Mouse (Mus musculus): ENCODE data around the gene Ssbp4. TPM values are rescaled to one million over a fixed set of nuclear protein-coding genes. Genes with fewer than 3 reads are reported as not detected.

Ssbp4 gene
- polyA plus RNA-seq (2015; fragmentation: Nextera tagmentation; extraction: Ambion mirVana): 100 and 121 TPM in 2 replicates

DNA sequence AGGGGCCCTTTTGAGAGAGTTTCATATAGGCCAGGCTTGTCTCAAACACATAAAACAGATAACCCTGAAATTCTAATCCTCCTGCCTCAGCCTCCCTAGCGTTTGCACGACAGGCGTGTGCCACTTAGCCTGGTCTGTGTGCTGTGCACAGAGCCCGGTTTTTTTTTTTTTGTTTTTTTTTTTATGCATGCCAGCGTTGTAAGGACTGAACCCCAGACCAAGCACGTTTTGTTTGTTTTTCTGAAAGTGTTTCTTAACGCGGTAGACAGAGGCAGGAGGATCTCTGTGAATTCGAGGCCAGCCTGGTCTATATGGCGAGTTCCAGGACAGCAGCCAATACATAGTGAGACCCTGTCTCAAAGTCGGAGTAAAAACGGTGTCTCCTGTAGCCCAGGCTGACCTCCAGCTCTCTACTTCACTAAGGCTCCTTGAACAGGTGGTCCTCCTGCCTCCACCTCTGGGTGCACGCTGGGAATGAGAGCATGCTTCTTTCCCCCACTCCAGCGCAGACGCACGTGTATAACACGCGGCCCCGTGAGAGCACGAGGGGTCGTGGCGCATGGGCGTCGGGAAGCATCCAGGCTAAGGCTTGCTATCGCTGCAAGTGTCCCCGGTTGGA, at the start of gene Ssbp4:
TSS of gene Ssbp4 (minus strand) at position 124 of the 619 bp plus-strand sequence.
- peak within 1 kb of the TSS; percentile 64 for H3K27ac ChIP-seq (ENCODE audit: low read length)
- H3K27me3 ChIP-seq (replicated peaks; ENCODE audit: control insufficient read depth, insufficient read depth, low read length): peaks cover 5% of the 10 kb centered on the region; the same call in 1 of the 2 replicates
- peak within 1 kb of the TSS; percentile 87 for H3K4me2 ChIP-seq (ENCODE audit: low read length)
- no peaks in the 10 kb centered on the region for H3K9me3 ChIP-seq (ENCODE audit: control insufficient read depth, low read length)
- peak within 1 kb of the TSS; percentile 87 for H3K9ac ChIP-seq (replicated peaks; ENCODE audit: low read depth, low read length)
- ATAC-seq: no peak
- WGBS: 6% methylated on average over 26 of the region's 26 CpGs
- peak within 1 kb of the TSS; percentile 82 for H3K4me3 ChIP-seq (replicated peaks; ENCODE audit: low read length)
- H3K4me1 ChIP-seq (replicated peaks; ENCODE audit: control insufficient read depth, insufficient read depth, low read length): peaks cover 49% of the 10 kb centered on the region
- H3K36me3 ChIP-seq (ENCODE audit: control insufficient read depth, insufficient read depth): no peaks in the 10 kb centered on the region

DNA sequence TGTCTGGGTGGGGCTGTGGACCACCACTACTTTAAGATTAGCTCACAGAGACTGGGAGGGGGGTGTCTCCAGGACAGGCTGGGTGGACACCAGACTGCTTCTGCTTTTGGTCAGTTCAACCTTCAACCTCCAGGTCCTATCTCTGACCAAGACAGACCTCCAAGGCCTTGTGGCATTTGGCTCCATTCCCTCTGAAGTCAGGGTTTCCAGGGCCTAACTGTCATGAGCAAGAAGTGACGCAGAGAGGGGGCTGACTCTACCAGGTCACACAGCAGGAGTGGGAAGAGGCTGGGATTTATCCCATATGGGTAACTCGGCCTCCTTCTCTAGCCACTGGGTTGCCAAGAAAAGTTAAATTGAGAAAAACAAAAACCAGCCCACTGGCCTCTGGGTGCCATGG, 49.1 kb upstream of the Ssbp4 start:
- Histone ChIP-seq H3K4me3 (replicated peaks; ENCODE audit: low read length) (no peak overlapping the region), H3K36me3 (ENCODE audit: control insufficient read depth, insufficient read depth) (no peaks in the 10 kb centered on the region), H3K4me1 (replicated peaks; ENCODE audit: control insufficient read depth, insufficient read depth, low read length) (peaks cover 33% of the 10 kb centered on the region), H3K9ac (replicated peaks; ENCODE audit: low read depth, low read length) (no peak overlapping the region), H3K27ac (ENCODE audit: low read length) (peak overlapping the region; percentile 5; the same call in 1 of the 2 replicates), H3K27me3 (replicated peaks; ENCODE audit: control insufficient read depth, insufficient read depth, low read length) (no peaks in the 10 kb centered on the region), H3K9me3 (ENCODE audit: control insufficient read depth, low read length) (no peaks in the 10 kb centered on the region), H3K4me2 (ENCODE audit: low read length) (peak overlapping the region; percentile 85; the same call in 1 of the 2 replicates)
- WGBS: 85% methylated on average over 2 of the region's 2 CpGs
- no peak for ATAC-seq

DNA sequence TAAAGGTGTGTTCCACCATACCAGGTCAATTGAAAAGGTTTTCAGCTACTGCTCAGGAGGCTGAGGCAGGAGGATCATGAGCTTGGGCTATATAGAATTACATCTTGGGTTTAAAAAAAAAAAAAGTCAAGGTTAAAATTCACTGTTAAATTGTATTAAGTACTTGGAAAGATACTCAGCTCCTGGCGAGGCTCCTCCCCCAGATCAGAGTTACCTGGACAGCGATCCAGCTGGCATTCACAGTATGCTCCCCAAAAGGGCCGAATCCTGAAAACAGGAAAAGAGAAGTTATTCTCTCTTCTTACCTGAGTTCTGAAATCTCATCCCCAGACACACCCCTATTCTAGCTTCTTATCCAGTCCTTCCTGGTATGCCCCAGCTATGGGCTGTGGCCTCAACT, 48.5 kb upstream of the Ssbp4 start:
- Histone ChIP-seq H3K4me2 (ENCODE audit: low read length) (no peak overlapping the region), H3K9ac (replicated peaks; ENCODE audit: low read depth, low read length) (no peak overlapping the region), H3K4me3 (replicated peaks; ENCODE audit: low read length) (no peak overlapping the region), H3K27ac (ENCODE audit: low read length) (peak overlapping the region; percentile 75; the same call in 1 of the 2 replicates), H3K27me3 (replicated peaks; ENCODE audit: control insufficient read depth, insufficient read depth, low read length) (no peaks in the 10 kb centered on the region), H3K4me1 (replicated peaks; ENCODE audit: control insufficient read depth, insufficient read depth, low read length) (peaks cover 33% of the 10 kb centered on the region), H3K36me3 (ENCODE audit: control insufficient read depth, insufficient read depth) (no peaks in the 10 kb centered on the region), H3K9me3 (ENCODE audit: control insufficient read depth, low read length) (no peaks in the 10 kb centered on the region)
- no peak for ATAC-seq
- WGBS: 94% methylated on average over 3 of the region's 3 CpGs

DNA sequence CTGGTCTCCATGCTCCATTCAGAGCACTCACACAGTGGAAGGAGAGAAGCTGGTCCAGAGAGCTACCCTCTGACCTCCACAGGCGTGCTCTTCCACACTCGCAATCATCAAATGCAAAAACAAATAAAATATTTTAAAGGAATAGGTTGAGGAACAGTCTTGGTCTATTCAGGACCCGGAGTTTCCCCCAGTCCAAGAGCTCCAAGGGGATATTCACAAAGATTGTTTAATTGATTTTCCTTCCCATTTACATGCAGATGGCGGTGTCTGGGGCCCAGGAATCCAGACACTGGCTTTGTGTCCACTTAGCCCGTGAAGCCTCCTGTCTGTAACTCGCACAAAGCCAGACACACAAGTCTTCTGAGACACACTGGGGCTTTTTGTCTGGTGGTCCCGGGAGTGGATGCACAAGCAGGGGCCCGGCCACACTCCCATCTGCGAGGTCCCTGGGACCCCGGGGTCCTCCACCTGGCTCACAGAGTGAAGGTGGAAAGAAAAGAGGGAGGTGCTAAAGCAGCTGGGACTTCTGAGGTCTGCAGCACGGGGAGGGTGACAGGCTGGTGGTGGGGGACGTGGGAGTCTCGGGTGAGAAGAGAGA, 47.6 kb upstream of the Ssbp4 start:
- Histone ChIP-seq H3K9ac (replicated peaks; ENCODE audit: low read depth, low read length) (no peak overlapping the region), H3K4me3 (replicated peaks; ENCODE audit: low read length) (no peak overlapping the region), H3K27me3 (replicated peaks; ENCODE audit: control insufficient read depth, insufficient read depth, low read length) (no peaks in the 10 kb centered on the region), H3K27ac (ENCODE audit: low read length) (peak overlapping the region; percentile 75), H3K9me3 (ENCODE audit: control insufficient read depth, low read length) (no peaks in the 10 kb centered on the region), H3K4me1 (replicated peaks; ENCODE audit: control insufficient read depth, insufficient read depth, low read length) (peaks cover 33% of the 10 kb centered on the region), H3K4me2 (ENCODE audit: low read length) (peak overlapping the region; percentile 13; the same call in 1 of the 2 replicates), H3K36me3 (ENCODE audit: control insufficient read depth, insufficient read depth) (no peaks in the 10 kb centered on the region)
- 9% methylated on average over 13 of the region's 13 CpGs for WGBS
- peak; percentile 5; the same call in 1 of the 2 replicates for ATAC-seq

DNA sequence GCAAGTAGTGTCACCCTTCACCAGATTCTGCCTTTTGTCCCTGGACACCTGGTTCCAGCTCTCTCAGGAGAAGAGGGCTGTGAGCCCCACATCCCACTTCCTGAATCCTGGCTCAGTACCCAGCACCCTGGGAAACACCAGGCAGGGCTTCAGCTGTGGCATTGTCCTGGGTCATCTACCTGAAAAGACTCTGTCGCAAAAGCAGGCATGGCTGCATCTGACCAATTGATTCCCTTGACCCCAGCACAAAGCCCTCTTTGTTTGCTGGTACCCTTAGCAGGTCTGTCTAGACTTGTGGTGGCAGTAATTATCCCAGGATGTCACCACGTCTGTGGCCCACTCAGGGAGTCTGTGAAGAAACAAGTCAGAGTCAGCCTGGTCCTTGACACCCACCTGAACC, 46.8 kb upstream of the Ssbp4 start:
- 10% methylated on average over 2 of the region's 2 CpGs for WGBS
- Histone ChIP-seq H3K4me1 (replicated peaks; ENCODE audit: control insufficient read depth, insufficient read depth, low read length) (peaks cover 32% of the 10 kb centered on the region), H3K27ac (ENCODE audit: low read length) (peak overlapping the region; percentile 75; the same call in 1 of the 2 replicates), H3K9me3 (ENCODE audit: control insufficient read depth, low read length) (no peaks in the 10 kb centered on the region), H3K9ac (replicated peaks; ENCODE audit: low read depth, low read length) (no peak overlapping the region), H3K4me2 (ENCODE audit: low read length) (no peak overlapping the region), H3K27me3 (replicated peaks; ENCODE audit: control insufficient read depth, insufficient read depth, low read length) (no peaks in the 10 kb centered on the region), H3K4me3 (replicated peaks; ENCODE audit: low read length) (no peak overlapping the region), H3K36me3 (ENCODE audit: control insufficient read depth, insufficient read depth) (0 out of 2 replicates have a peak, but pooled peaks cover under 1% of the 10 kb centered on the region)
- ATAC-seq: no peak

DNA sequence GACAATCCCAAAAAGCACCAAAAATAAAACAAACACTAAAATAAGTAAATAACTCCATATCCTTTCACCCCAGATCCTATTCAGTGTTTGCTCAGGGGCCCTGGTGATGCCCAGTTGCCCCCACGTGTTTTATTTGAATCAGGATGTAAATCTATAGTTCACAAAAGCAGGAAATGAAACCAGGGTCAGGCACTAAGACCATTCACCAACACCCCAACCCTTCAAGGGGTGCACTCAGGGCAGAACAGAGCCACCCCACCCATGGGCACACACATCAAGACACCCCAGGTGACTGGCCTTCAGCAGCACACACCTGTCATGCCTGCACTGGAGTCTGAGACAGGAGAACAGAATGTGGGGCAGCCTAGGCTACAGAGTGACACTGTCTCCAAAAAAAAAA, 45.4 kb upstream of the Ssbp4 start:
- H3K9me3 ChIP-seq (ENCODE audit: control insufficient read depth, low read length): no peaks in the 10 kb centered on the region
- no peaks in the 10 kb centered on the region for H3K27me3 ChIP-seq (replicated peaks; ENCODE audit: control insufficient read depth, insufficient read depth, low read length)
- no peak overlapping the region for H3K4me2 ChIP-seq (ENCODE audit: low read length)
- peaks cover 29% of the 10 kb centered on the region for H3K4me1 ChIP-seq (replicated peaks; ENCODE audit: control insufficient read depth, insufficient read depth, low read length)
- H3K36me3 ChIP-seq (ENCODE audit: control insufficient read depth, insufficient read depth): 0 out of 2 replicates have a peak, but pooled peaks cover 2% of the 10 kb centered on the region
- no peak for ATAC-seq
- WGBS: 86% methylated on average over 1 of the region's 1 CpGs
- no peak overlapping the region for H3K27ac ChIP-seq (ENCODE audit: low read length)
- no peak overlapping the region for H3K4me3 ChIP-seq (replicated peaks; ENCODE audit: low read length)
- no peak overlapping the region for H3K9ac ChIP-seq (replicated peaks; ENCODE audit: low read depth, low read length)

DNA sequence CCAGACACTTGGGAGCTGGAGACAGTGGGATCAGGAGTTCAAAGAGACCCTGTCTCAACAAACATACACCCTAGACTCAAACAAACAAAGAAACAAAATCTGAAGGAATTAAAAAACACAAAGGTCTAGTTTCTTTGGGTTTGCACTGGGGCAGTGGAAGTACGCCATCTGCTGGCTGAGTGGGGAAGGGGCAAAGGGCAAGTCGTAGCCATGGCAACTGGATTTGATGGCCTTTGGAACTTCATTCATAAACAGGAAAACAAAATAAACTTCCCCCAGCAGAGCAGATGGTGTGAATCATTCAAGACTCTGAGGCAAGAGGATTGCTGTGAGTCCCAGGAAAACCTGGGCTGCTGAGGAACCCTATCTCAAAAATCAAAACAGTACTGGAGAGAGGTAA, 44.6 kb upstream of the Ssbp4 start:
- no peak overlapping the region for H3K9ac ChIP-seq (replicated peaks; ENCODE audit: low read depth, low read length)
- no peak overlapping the region for H3K4me3 ChIP-seq (replicated peaks; ENCODE audit: low read length)
- no peak overlapping the region for H3K4me2 ChIP-seq (ENCODE audit: low read length)
- ATAC-seq: no peak
- no peaks in the 10 kb centered on the region for H3K9me3 ChIP-seq (ENCODE audit: control insufficient read depth, low read length)
- no peaks in the 10 kb centered on the region for H3K27me3 ChIP-seq (replicated peaks; ENCODE audit: control insufficient read depth, insufficient read depth, low read length)
- 51% methylated on average over 2 of the region's 2 CpGs for WGBS
- H3K4me1 ChIP-seq (replicated peaks; ENCODE audit: control insufficient read depth, insufficient read depth, low read length): peaks cover 24% of the 10 kb centered on the region
- H3K27ac ChIP-seq (ENCODE audit: low read length): peak overlapping the region; percentile 10; the same call in 1 of the 2 replicates
- 0 out of 2 replicates have a peak, but pooled peaks cover 2% of the 10 kb centered on the region for H3K36me3 ChIP-seq (ENCODE audit: control insufficient read depth, insufficient read depth)

DNA sequence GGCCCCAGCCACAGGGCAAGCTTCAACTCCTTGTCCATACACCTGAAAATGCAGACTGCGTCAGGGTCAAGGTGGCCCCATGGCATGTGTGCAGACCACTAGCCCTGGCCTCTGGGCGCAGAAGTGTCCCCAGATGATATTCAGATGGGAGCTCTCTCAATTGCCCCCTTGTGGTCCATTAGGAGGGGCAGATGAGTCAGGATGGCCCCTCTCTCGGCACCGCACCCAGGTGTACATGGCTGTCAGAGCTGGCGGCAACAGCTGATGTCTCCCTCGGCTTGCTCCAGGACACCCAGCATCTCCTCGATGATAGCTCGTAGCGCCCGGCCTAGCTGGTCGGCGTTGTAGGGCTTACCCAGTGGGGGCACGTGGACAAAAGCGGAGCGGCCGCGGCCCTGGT, 41.7 kb upstream of the Ssbp4 start:
- H3K4me3 ChIP-seq (replicated peaks; ENCODE audit: low read length): no peak overlapping the region
- no peak overlapping the region for H3K9ac ChIP-seq (replicated peaks; ENCODE audit: low read depth, low read length)
- 0 out of 2 replicates have a peak, but pooled peaks cover 2% of the 10 kb centered on the region for H3K36me3 ChIP-seq (ENCODE audit: control insufficient read depth, insufficient read depth)
- no peaks in the 10 kb centered on the region for H3K27me3 ChIP-seq (replicated peaks; ENCODE audit: control insufficient read depth, insufficient read depth, low read length)
- 95% methylated on average over 17 of the region's 17 CpGs for WGBS
- no peak overlapping the region for H3K4me2 ChIP-seq (ENCODE audit: low read length)
- no peak overlapping the region for H3K27ac ChIP-seq (ENCODE audit: low read length)
- H3K9me3 ChIP-seq (ENCODE audit: control insufficient read depth, low read length): no peaks in the 10 kb centered on the region
- peaks cover 10% of the 10 kb centered on the region for H3K4me1 ChIP-seq (replicated peaks; ENCODE audit: control insufficient read depth, insufficient read depth, low read length)
- ATAC-seq: no peak

DNA sequence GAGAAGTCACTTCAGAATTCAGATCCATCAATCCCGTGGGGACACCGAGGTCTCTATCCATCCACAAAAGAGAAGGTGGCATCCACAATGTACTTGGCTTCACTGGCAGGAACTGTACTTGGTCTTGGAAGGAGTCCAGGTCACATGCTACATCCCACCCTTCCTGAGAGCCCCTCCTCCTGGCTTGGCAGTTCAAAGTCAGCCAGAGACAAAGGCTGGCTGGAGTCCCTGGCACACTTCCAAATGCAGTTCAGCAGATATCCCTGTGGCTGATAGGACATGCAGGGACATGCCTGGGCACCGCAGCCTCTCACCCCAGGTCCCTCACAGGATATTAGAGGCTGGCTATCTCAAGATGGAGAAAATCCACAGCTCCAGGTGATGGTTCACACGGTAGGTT, 40.7 kb upstream of the Ssbp4 start:
- no peak overlapping the region; the same call in 1 of the 2 replicates for H3K9ac ChIP-seq (replicated peaks; ENCODE audit: low read depth, low read length)
- WGBS: 33% methylated on average over 4 of the region's 4 CpGs
- peaks cover 10% of the 10 kb centered on the region for H3K4me1 ChIP-seq (replicated peaks; ENCODE audit: control insufficient read depth, insufficient read depth, low read length)
- H3K27ac ChIP-seq (ENCODE audit: low read length): peak overlapping the region; percentile 62
- no peak overlapping the region for H3K4me3 ChIP-seq (replicated peaks; ENCODE audit: low read length)
- H3K27me3 ChIP-seq (replicated peaks; ENCODE audit: control insufficient read depth, insufficient read depth, low read length): no peaks in the 10 kb centered on the region
- H3K36me3 ChIP-seq (ENCODE audit: control insufficient read depth, insufficient read depth): 0 out of 2 replicates have a peak, but pooled peaks cover 2% of the 10 kb centered on the region
- peak; percentile 59; the same call in 1 of the 2 replicates for ATAC-seq
- H3K4me2 ChIP-seq (ENCODE audit: low read length): no peak overlapping the region
- H3K9me3 ChIP-seq (ENCODE audit: control insufficient read depth, low read length): no peaks in the 10 kb centered on the region

All from forebrain, embryonic 16.5 days (tissue).